7 mouse cellular contexts compared by ENCODE assay signal in genomic region chr7:44855036-44855435, GRCm38 (mm10). TPM values are rescaled to one million over a fixed set of nuclear protein-coding genes. Genes with fewer than 3 reads are reported as not detected.
DNase-seq lines count a peak whose midpoint lies in the region; ATAC-seq lines count a peak whose summit lies in the region.

No protein-coding gene starts in this region.

- intact Hi-C loops in left cerebral cortex, postnatal 10 days (cut with DNase I) = no loop called here

- peaks cover 8% of the 10 kb centered on the region; the same call in 1 of the 2 replicates for H3K36me3 ChIP-seq in lung, embryonic 15.5 days
- no peaks in the 10 kb centered on the region for H3K36me3 ChIP-seq in forebrain, embryonic 11.5 days (ENCODE audit: control insufficient read depth, insufficient read depth, low read length)
- H3K36me3 ChIP-seq in limb, embryonic 12.5 days = peaks cover 28% of the 10 kb centered on the region
- H3K36me3 ChIP-seq in stomach, embryonic 14.5 days (ENCODE audit: control insufficient read depth, insufficient read depth, low read length) = peaks cover 16% of the 10 kb centered on the region

- WGBS in lung, embryonic 15.5 days = 35% methylated on average over 10 of the region's 10 CpGs
- 39% methylated on average over 10 of the region's 10 CpGs for WGBS in forebrain, embryonic 11.5 days
- 44% methylated on average over 10 of the region's 10 CpGs for WGBS in limb, embryonic 12.5 days
- 45% methylated on average over 10 of the region's 10 CpGs for WGBS in stomach, embryonic 14.5 days

- H3K4me3 ChIP-seq in lung, embryonic 15.5 days = peak overlapping the region; percentile 53
- peak overlapping the region; percentile 44 for H3K4me3 ChIP-seq in forebrain, embryonic 11.5 days (ENCODE audit: low read depth, low read length)
- H3K4me3 ChIP-seq in limb, embryonic 12.5 days (replicated peaks) = peak overlapping the region; percentile 52
- peak overlapping the region; percentile 43 for H3K4me3 ChIP-seq in stomach, embryonic 14.5 days (ENCODE audit: low read depth, low read length)

- H3K4me1 ChIP-seq in lung, embryonic 15.5 days = peaks cover 66% of the 10 kb centered on the region
- peaks cover 28% of the 10 kb centered on the region for H3K4me1 ChIP-seq in forebrain, embryonic 11.5 days (replicated peaks; ENCODE audit: control insufficient read depth, insufficient read depth, low read length)
- peaks cover 56% of the 10 kb centered on the region for H3K4me1 ChIP-seq in limb, embryonic 12.5 days (replicated peaks)
- H3K4me1 ChIP-seq in stomach, embryonic 14.5 days (ENCODE audit: control insufficient read depth, insufficient read depth, low read length) = peaks cover 44% of the 10 kb centered on the region

- no peak for DNase-seq in lung, postnatal 36 days
- no peak for DNase-seq in forebrain, embryonic 11.5 days (ENCODE audit: low spot score)
- DNase-seq in left cerebral cortex, postnatal 10 days (ENCODE audit: extremely low spot score in 1 of 2, low spot score in 2 of 2) = no peak
- DNase-seq in left cerebral cortex, adult 9 months (ENCODE audit: low spot score in 2 of 2) = no peak

- H3K4me2 ChIP-seq in lung, embryonic 15.5 days = peak overlapping the region; percentile 97
- peak overlapping the region; percentile 94 for H3K4me2 ChIP-seq in forebrain, embryonic 11.5 days (ENCODE audit: low read depth, low read length, severe bottlenecking)
- H3K4me2 ChIP-seq in limb, embryonic 12.5 days = peak overlapping the region; percentile 91
- H3K4me2 ChIP-seq in stomach, embryonic 14.5 days (replicated peaks; ENCODE audit: low read depth, low read length) = peak overlapping the region; percentile 95

- no peaks in the 10 kb centered on the region for H3K9me3 ChIP-seq in lung, embryonic 15.5 days
- no peaks in the 10 kb centered on the region for H3K9me3 ChIP-seq in forebrain, embryonic 11.5 days (ENCODE audit: control insufficient read depth, low read length)
- H3K9me3 ChIP-seq in limb, embryonic 12.5 days = no peaks in the 10 kb centered on the region
- no peaks in the 10 kb centered on the region for H3K9me3 ChIP-seq in stomach, embryonic 14.5 days (ENCODE audit: control insufficient read depth, low read depth, low read length)

- H3K9ac ChIP-seq in lung, embryonic 15.5 days = peak overlapping the region; percentile 69
- peak overlapping the region; percentile 70 for H3K9ac ChIP-seq in forebrain, embryonic 11.5 days (ENCODE audit: low read length)
- peak overlapping the region; percentile 66 for H3K9ac ChIP-seq in limb, embryonic 12.5 days (replicated peaks)
- H3K9ac ChIP-seq in stomach, embryonic 14.5 days (replicated peaks; ENCODE audit: low read depth, low read length) = peak overlapping the region; percentile 45; the same call in 1 of the 2 replicates

- no peak for ATAC-seq in lung, embryonic 15.5 days (ENCODE audit: borderline replicate concordance, extremely low read depth, low FRiP score, low TSS enrichment)
- ATAC-seq in forebrain, embryonic 11.5 days (replicated peaks; ENCODE audit: low FRiP score) = no peak
- no peak for ATAC-seq in limb, embryonic 12.5 days (ENCODE audit: insufficient number of reproducible peaks, insufficient read depth, low FRiP score, low TSS enrichment, low read depth)
- no peak for ATAC-seq in stomach, embryonic 14.5 days (ENCODE audit: insufficient number of reproducible peaks, insufficient read depth, low FRiP score, low read depth)

- no peaks in the 10 kb centered on the region for H3K27me3 ChIP-seq in lung, embryonic 15.5 days
- no peaks in the 10 kb centered on the region for H3K27me3 ChIP-seq in forebrain, embryonic 11.5 days (ENCODE audit: control insufficient read depth, insufficient read depth, low read length)
- no peaks in the 10 kb centered on the region for H3K27me3 ChIP-seq in limb, embryonic 12.5 days
- H3K27me3 ChIP-seq in stomach, embryonic 14.5 days (ENCODE audit: control insufficient read depth, insufficient read depth, low read length) = no peaks in the 10 kb centered on the region

- peak overlapping the region; percentile 98 for H3K27ac ChIP-seq in lung, embryonic 15.5 days
- H3K27ac ChIP-seq in forebrain, embryonic 11.5 days (ENCODE audit: low read depth, low read length) = peak overlapping the region; percentile 86
- peak overlapping the region; percentile 89 for H3K27ac ChIP-seq in limb, embryonic 12.5 days
- H3K27ac ChIP-seq in stomach, embryonic 14.5 days (ENCODE audit: low read length) = peak overlapping the region; percentile 95

RNA-seq across cellular contexts. Expression of gene Pnkp, which starts 1.9 kb away (rescaled TPM):
- 37.6 and 37.9 TPM in 2 replicates for polyA plus RNA-seq in lung, embryonic 15.5 days (2015; fragmentation: Nextera tagmentation; extraction: Ambion mirVana)
- 31.6 and 32.1 TPM in 2 replicates for polyA plus RNA-seq in forebrain, embryonic 11.5 days (2014; fragmentation: Nextera tagmentation; extraction: Ambion mirVana)
- polyA plus RNA-seq in limb, embryonic 12.5 days (2016; fragmentation: Nextera tagmentation; extraction: Ambion mirVana) = 35.5 and 37.3 TPM in 2 replicates
- polyA plus RNA-seq in stomach, embryonic 14.5 days (2014; fragmentation: Nextera tagmentation; extraction: Ambion mirVana) = 25.7 and 30.0 TPM in 2 replicates
- 10 to 100 TPM; 28.1 to 31.1 TPM for total RNA-seq in left cerebral cortex, postnatal 10 days (2021)

RNA-seq across cellular contexts. Expression of gene Tbc1d17, which starts 6.2 kb away (rescaled TPM):
- 71.3 and 74.4 TPM in 2 replicates for polyA plus RNA-seq in lung, embryonic 15.5 days (2015; fragmentation: Nextera tagmentation; extraction: Ambion mirVana)
- polyA plus RNA-seq in forebrain, embryonic 11.5 days (2014; fragmentation: Nextera tagmentation; extraction: Ambion mirVana) = 67.6 and 69.9 TPM in 2 replicates
- 84.7 and 96.2 TPM in 2 replicates for polyA plus RNA-seq in limb, embryonic 12.5 days (2016; fragmentation: Nextera tagmentation; extraction: Ambion mirVana)
- 64.6 and 71.8 TPM in 2 replicates for polyA plus RNA-seq in stomach, embryonic 14.5 days (2014; fragmentation: Nextera tagmentation; extraction: Ambion mirVana)
- total RNA-seq in left cerebral cortex, postnatal 10 days (2021) = 10 to 100 TPM; 43.2 to 61.0 TPM

RNA-seq across cellular contexts. Expression of gene Akt1s1, which starts 6.2 kb away (rescaled TPM):
- polyA plus RNA-seq in lung, embryonic 15.5 days (2015; fragmentation: Nextera tagmentation; extraction: Ambion mirVana) = 109 and 111 TPM in 2 replicates
- 79.9 and 83.0 TPM in 2 replicates for polyA plus RNA-seq in forebrain, embryonic 11.5 days (2014; fragmentation: Nextera tagmentation; extraction: Ambion mirVana)
- 106 and 110 TPM in 2 replicates for polyA plus RNA-seq in limb, embryonic 12.5 days (2016; fragmentation: Nextera tagmentation; extraction: Ambion mirVana)
- polyA plus RNA-seq in stomach, embryonic 14.5 days (2014; fragmentation: Nextera tagmentation; extraction: Ambion mirVana) = 43.6 and 54.9 TPM in 2 replicates
- total RNA-seq in left cerebral cortex, postnatal 10 days (2021) = 10 to 100 TPM; 69.6 to 74.9 TPM

RNA-seq across cellular contexts. Expression of gene Ptov1, which starts 14.6 kb away (rescaled TPM):
- 371 and 398 TPM in 2 replicates for polyA plus RNA-seq in lung, embryonic 15.5 days (2015; fragmentation: Nextera tagmentation; extraction: Ambion mirVana)
- polyA plus RNA-seq in forebrain, embryonic 11.5 days (2014; fragmentation: Nextera tagmentation; extraction: Ambion mirVana) = 454 and 526 TPM in 2 replicates
- polyA plus RNA-seq in limb, embryonic 12.5 days (2016; fragmentation: Nextera tagmentation; extraction: Ambion mirVana) = 615 and 666 TPM in 2 replicates
- 377 and 384 TPM in 2 replicates for polyA plus RNA-seq in stomach, embryonic 14.5 days (2014; fragmentation: Nextera tagmentation; extraction: Ambion mirVana)
- 100 to 1,000 TPM; 251 to 269 TPM for total RNA-seq in left cerebral cortex, postnatal 10 days (2021)

RNA-seq across cellular contexts. Expression of gene Med25, which starts 37.5 kb away (rescaled TPM):
- polyA plus RNA-seq in lung, embryonic 15.5 days (2015; fragmentation: Nextera tagmentation; extraction: Ambion mirVana) = 93.5 and 97.7 TPM in 2 replicates
- 135 and 139 TPM in 2 replicates for polyA plus RNA-seq in forebrain, embryonic 11.5 days (2014; fragmentation: Nextera tagmentation; extraction: Ambion mirVana)
- polyA plus RNA-seq in limb, embryonic 12.5 days (2016; fragmentation: Nextera tagmentation; extraction: Ambion mirVana) = 116 and 127 TPM in 2 replicates
- polyA plus RNA-seq in stomach, embryonic 14.5 days (2014; fragmentation: Nextera tagmentation; extraction: Ambion mirVana) = 65.2 and 79.4 TPM in 2 replicates
- 100 to 1,000 TPM in 1 of 2 experiments, 10 to 100 TPM in 1; 98.0 to 110 TPM for total RNA-seq in left cerebral cortex, postnatal 10 days (2021)
